Mouse (Mus musculus) lung, embryonic 15.5 days (tissue): ENCODE data around the gene Rad9b. TPM values are rescaled to one million over a fixed set of nuclear protein-coding genes. Genes with fewer than 3 reads are reported as not detected.

Experiments
- ATAC-seq: fragments of 200-750 bp; cut with Nextera tagmentation; 2 replicates; pipeline ENCODE4 v1.8.0; 2017; ENCODE audit warnings: moderate number of reproducible peaks, borderline replicate concordance; ENCODE audit not compliant: low FRiP score, low TSS enrichment; ENCODE audit errors: extremely low read depth
- H3K27ac ChIP-seq: fragments of 300-500 bp; sonication (generic); 2 replicates; pipeline ENCODE4 v1.5.1; 2015; ENCODE audit warnings: moderate library complexity, mild to moderate bottlenecking, inconsistent platforms
- H3K27me3 ChIP-seq: fragments of 300-500 bp; sonication (generic); 2 replicates; pipeline ENCODE4 v1.6.1; 2015; ENCODE audit warnings: inconsistent platforms
- H3K36me3 ChIP-seq: fragments of 300-500 bp; sonication (generic); 2 replicates; pipeline ENCODE4 v1.6.1; 2015; ENCODE audit warnings: inconsistent platforms
- H3K4me1 ChIP-seq: fragments of 300-500 bp; sonication (generic); 2 replicates; pipeline ENCODE4 v1.6.1; 2015; ENCODE audit warnings: inconsistent platforms
- H3K4me2 ChIP-seq: fragments of 300-500 bp; sonication (generic); 2 replicates; pipeline ENCODE4 v1.6.1; 2015; ENCODE audit warnings: inconsistent platforms, mild to moderate bottlenecking, moderate library complexity
- H3K4me3 ChIP-seq: fragments of 300-500 bp; sonication (generic); 2 replicates; pipeline ENCODE4 v1.5.1; 2015; ENCODE audit warnings: mild to moderate bottlenecking, inconsistent platforms
- H3K9ac ChIP-seq: fragments of 300-500 bp; sonication (generic); 2 replicates; pipeline ENCODE4 v1.6.1; 2015; ENCODE audit warnings: inconsistent platforms
- H3K9me3 ChIP-seq: fragments of 300-500 bp; sonication (generic); 2 replicates; pipeline ENCODE4 v1.6.1; 2016; ENCODE audit warnings: inconsistent platforms
- WGBS: fragments of 180-500 bp; shearing (Covaris S2); methylation state at CpG from one replicate; pipeline ENCODE4 v1.1.7; 2015; 5-methylcytosine and 5-hydroxymethylcytosine counted together
- polyA plus RNA-seq: library from polyadenylated mRNA; unstranded; fragments of >200 nt; fragmentation: Nextera tagmentation; extraction: Ambion mirVana; gene quantifications from 2 replicates; pipeline ENCODE4 v1.2.1, GENCODE M21; 2015

Gene Rad9b
- polyA plus RNA-seq, 1 experiment from 2014 or later: 9.2 TPM

GRCm38 (mm10) chr5:122288147-122288811 lies 65.8 kb downstream of the Rad9b start:
- H3K4me2 ChIP-seq: no peak overlapping the region
- no peak overlapping the region for H3K27ac ChIP-seq
- H3K4me3 ChIP-seq: no peak overlapping the region
- 86% methylated on average over 4 of the region's 4 CpGs for WGBS
- no peak overlapping the region for H3K9ac ChIP-seq
- no peaks in the 10 kb centered on the region for H3K9me3 ChIP-seq
- peaks cover 44% of the 10 kb centered on the region for H3K4me1 ChIP-seq
- ATAC-seq: no peak
- no peaks in the 10 kb centered on the region; the same call in 1 of the 2 replicates for H3K36me3 ChIP-seq
- no peaks in the 10 kb centered on the region for H3K27me3 ChIP-seq

DNA sequence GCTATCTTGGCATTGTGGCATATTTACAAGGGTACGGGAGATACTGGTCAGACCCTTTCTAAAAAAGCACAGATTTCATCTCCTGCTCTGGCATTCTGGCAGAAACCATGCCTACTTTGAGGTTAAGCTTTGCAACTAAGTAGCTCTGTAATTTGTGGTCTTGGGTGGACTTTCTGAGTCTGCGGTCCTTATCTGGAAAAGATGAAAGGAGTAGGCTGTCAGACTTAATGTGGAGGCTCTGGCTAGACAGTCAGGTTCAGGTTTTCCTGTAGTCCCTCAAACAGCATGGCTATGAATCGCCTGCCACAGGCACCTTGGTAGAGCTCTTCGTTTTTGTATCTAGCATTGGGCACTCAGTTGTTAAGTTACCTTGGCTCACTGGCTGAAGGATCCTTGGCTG lies 67.0 kb downstream of the Rad9b start:
- Histone ChIP-seq H3K36me3 (no peaks in the 10 kb centered on the region; the same call in 1 of the 2 replicates), H3K4me1 (peaks cover 31% of the 10 kb centered on the region), H3K9me3 (no peaks in the 10 kb centered on the region), H3K9ac (no peak overlapping the region), H3K27ac (no peak overlapping the region), H3K27me3 (no peaks in the 10 kb centered on the region), H3K4me3 (no peak overlapping the region), H3K4me2 (no peak overlapping the region)
- WGBS: 81% methylated on average over 4 of the region's 4 CpGs
- ATAC-seq: no peak

DNA sequence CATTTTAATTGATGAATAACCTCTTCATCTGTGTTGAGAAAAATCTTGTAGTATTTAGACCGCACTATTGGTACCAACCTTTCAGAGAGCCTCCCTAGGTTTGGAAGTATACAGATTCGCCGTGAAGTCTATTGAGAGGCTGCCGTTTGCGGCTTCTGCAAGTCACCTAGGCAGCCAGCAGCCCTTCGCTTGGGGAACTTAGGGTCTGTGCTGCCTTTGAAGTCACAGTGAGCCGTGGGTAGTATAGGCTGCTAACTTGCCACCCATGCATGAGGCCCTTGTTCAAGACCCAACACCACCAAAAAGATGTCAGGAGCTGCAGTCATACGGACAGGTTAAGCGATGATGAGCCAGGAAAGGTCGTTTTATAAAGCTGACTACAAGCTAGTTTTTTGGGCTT lies 67.8 kb downstream of the Rad9b start:
- no peak overlapping the region for H3K9ac ChIP-seq
- no peaks in the 10 kb centered on the region; the same call in 1 of the 2 replicates for H3K36me3 ChIP-seq
- H3K27me3 ChIP-seq: no peaks in the 10 kb centered on the region
- H3K4me1 ChIP-seq: peaks cover 28% of the 10 kb centered on the region
- ATAC-seq: no peak
- peak overlapping the region; percentile 78; the same call in 1 of the 2 replicates for H3K4me3 ChIP-seq
- H3K4me2 ChIP-seq: peak overlapping the region; percentile 86
- WGBS: 86% methylated on average over 10 of the region's 10 CpGs
- no peak overlapping the region for H3K27ac ChIP-seq
- H3K9me3 ChIP-seq: no peaks in the 10 kb centered on the region

DNA sequence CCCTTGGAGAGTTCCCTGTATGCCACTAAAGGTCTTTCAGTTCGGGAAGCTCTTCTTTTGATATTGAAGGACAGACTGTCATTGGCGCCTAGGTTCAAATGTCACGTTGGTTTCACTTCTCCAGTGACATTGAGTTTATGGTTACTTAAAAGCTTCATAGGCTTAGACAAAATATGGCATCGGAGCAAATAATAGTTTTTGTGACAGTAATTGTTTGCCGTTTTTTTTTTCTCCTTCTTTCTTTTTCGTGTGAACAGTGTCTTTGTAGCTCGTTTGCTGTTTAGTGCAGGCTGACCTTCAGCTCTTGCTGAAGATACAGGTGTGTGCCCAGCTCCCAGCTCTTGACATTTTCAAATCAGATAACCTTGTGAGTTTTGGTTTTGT lies 68.3 kb downstream of the Rad9b start:
- H3K4me1 ChIP-seq: peaks cover 33% of the 10 kb centered on the region
- H3K4me2 ChIP-seq: peak overlapping the region; percentile 86
- no peak for ATAC-seq
- H3K27ac ChIP-seq: no peak overlapping the region
- H3K9me3 ChIP-seq: no peaks in the 10 kb centered on the region
- no peaks in the 10 kb centered on the region; the same call in 1 of the 2 replicates for H3K36me3 ChIP-seq
- no peaks in the 10 kb centered on the region for H3K27me3 ChIP-seq
- 49% methylated on average over 7 of the region's 7 CpGs for WGBS
- H3K9ac ChIP-seq: peak overlapping the region; percentile 79; the same call in 1 of the 2 replicates
- H3K4me3 ChIP-seq: peak overlapping the region; percentile 78

GRCm38 (mm10) chr5:122285029-122285766 lies 68.8 kb downstream of the Rad9b start:
- no peaks in the 10 kb centered on the region for H3K9me3 ChIP-seq
- H3K4me3 ChIP-seq: peak overlapping the region; percentile 78
- no peak for ATAC-seq
- H3K9ac ChIP-seq: peak overlapping the region; percentile 79
- no peaks in the 10 kb centered on the region for H3K27me3 ChIP-seq
- H3K4me2 ChIP-seq: peak overlapping the region; percentile 86
- under 1% methylated on average over 34 of the region's 34 CpGs for WGBS
- H3K27ac ChIP-seq: peak overlapping the region; percentile 69; the same call in 1 of the 2 replicates
- no peaks in the 10 kb centered on the region; the same call in 1 of the 2 replicates for H3K36me3 ChIP-seq
- H3K4me1 ChIP-seq: peaks cover 38% of the 10 kb centered on the region

GRCm38 (mm10) chr5:122284183-122285028 lies 69.6 kb downstream of the Rad9b start, which contains the start of gene Pptc7:
Pptc7 (plus strand) TSS chr5:122284365.
- Histone ChIP-seq H3K4me1 (peaks cover 46% of the 10 kb centered on the region), H3K27me3 (no peaks in the 10 kb centered on the region), H3K4me3 (peak within 1 kb of the TSS; percentile 78), H3K27ac (peak within 1 kb of the TSS; percentile 69), H3K9me3 (no peaks in the 10 kb centered on the region), H3K9ac (peak within 1 kb of the TSS; percentile 79), H3K4me2 (peak within 1 kb of the TSS; percentile 86), H3K36me3 (no peaks in the 10 kb centered on the region; the same call in 1 of the 2 replicates)
- WGBS: under 1% methylated on average over 99 of the region's 114 CpGs
- peak; percentile 92 for ATAC-seq

- H3K9ac ChIP-seq: no peak overlapping the region
- H3K36me3 ChIP-seq: no peaks in the 10 kb centered on the region; the same call in 1 of the 2 replicates
- peaks cover 46% of the 10 kb centered on the region for H3K4me1 ChIP-seq
- no peak overlapping the region for H3K27ac ChIP-seq
- no peak for ATAC-seq
- no peaks in the 10 kb centered on the region for H3K27me3 ChIP-seq
- H3K9me3 ChIP-seq: no peaks in the 10 kb centered on the region
- H3K4me3 ChIP-seq: peak overlapping the region; percentile 78
- H3K4me2 ChIP-seq: peak overlapping the region; percentile 86
- 10% methylated on average over 2 of the region's 2 CpGs for WGBS
Observed at GRCm38 (mm10) chr5:122283828-122284182, 70.2 kb downstream of the Rad9b start.

- Histone ChIP-seq H3K9ac (no peak overlapping the region), H3K27me3 (no peaks in the 10 kb centered on the region), H3K9me3 (no peaks in the 10 kb centered on the region), H3K4me1 (peaks cover 40% of the 10 kb centered on the region), H3K4me3 (peak overlapping the region; percentile 14; the same call in 1 of the 2 replicates), H3K4me2 (peak overlapping the region; percentile 49), H3K27ac (peak overlapping the region; percentile 81), H3K36me3 (no peaks in the 10 kb centered on the region)
- 20% methylated on average over 19 of the region's 19 CpGs for WGBS
- ATAC-seq: no peak
Observed at GRCm38 (mm10) chr5:122280827-122281462, 73.1 kb downstream of the Rad9b start.

GRCm38 (mm10) chr5:122280422-122280826 lies 73.6 kb downstream of the Rad9b start:
- peak overlapping the region; percentile 81 for H3K27ac ChIP-seq
- peak overlapping the region; percentile 49 for H3K4me2 ChIP-seq
- H3K9me3 ChIP-seq: no peaks in the 10 kb centered on the region
- H3K4me1 ChIP-seq: peaks cover 35% of the 10 kb centered on the region
- H3K27me3 ChIP-seq: no peaks in the 10 kb centered on the region
- H3K36me3 ChIP-seq: no peaks in the 10 kb centered on the region
- no peak overlapping the region for H3K9ac ChIP-seq
- 21% methylated on average over 6 of the region's 6 CpGs for WGBS
- ATAC-seq: no peak
- peak overlapping the region; percentile 14; the same call in 1 of the 2 replicates for H3K4me3 ChIP-seq

GRCm38 (mm10) chr5:122279799-122280421 lies 74.1 kb downstream of the Rad9b start:
- H3K9ac ChIP-seq: no peak overlapping the region
- 60% methylated on average over 12 of the region's 12 CpGs for WGBS
- no peaks in the 10 kb centered on the region for H3K9me3 ChIP-seq
- H3K4me1 ChIP-seq: peaks cover 30% of the 10 kb centered on the region
- peak overlapping the region; percentile 81 for H3K27ac ChIP-seq
- no peak overlapping the region for H3K4me3 ChIP-seq
- no peaks in the 10 kb centered on the region for H3K27me3 ChIP-seq
- H3K36me3 ChIP-seq: no peaks in the 10 kb centered on the region
- no peak for ATAC-seq
- peak overlapping the region; percentile 49 for H3K4me2 ChIP-seq

DNA sequence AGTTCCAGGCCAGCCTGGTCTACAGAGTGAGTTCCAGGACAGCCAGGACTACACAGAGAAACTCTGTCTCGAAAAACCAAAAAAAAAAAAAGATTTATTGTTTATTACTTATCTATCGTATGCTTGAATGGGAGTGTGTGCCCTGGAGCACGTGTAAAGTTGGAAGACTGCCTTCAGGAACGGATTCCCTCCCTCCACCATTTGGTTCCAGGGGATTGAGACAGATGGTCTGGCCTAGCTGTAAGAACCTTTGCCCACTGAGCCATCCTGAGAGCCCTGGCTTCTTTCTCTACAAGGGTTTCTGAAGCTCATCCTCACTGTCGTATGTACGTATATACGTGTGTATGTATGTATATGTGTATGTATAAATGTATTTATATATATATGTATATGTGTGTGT lies 75.1 kb downstream of the Rad9b start:
- Histone ChIP-seq H3K36me3 (no peaks in the 10 kb centered on the region), H3K4me3 (no peak overlapping the region), H3K9me3 (no peaks in the 10 kb centered on the region), H3K9ac (no peak overlapping the region), H3K27me3 (no peaks in the 10 kb centered on the region), H3K27ac (no peak overlapping the region), H3K4me2 (no peak overlapping the region), H3K4me1 (peaks cover 30% of the 10 kb centered on the region)
- no peak for ATAC-seq
- WGBS: 77% methylated on average over 7 of the region's 7 CpGs
